Mouse (Mus musculus): Measurements from ENCODE around the gene Spred2. TPM values are rescaled to one million over a fixed set of nuclear protein-coding genes. Genes with fewer than 3 reads are reported as not detected.

Spred2 gene
- polyA plus RNA-seq, 1 experiment from 2014 or later, result 4.1 TPM

GRCm38 (mm10) chr11:19935524-19936354 lies 11.6 kb downstream of the Spred2 start:
- Histone ChIP-seq H3K4me3 (ENCODE audit: control insufficient read depth in 1 of 2, insufficient read depth in 1 of 2, low read depth in 1 of 2, low read length in 2 of 2) (no peak overlapping the region), H3K27me3 (ENCODE audit: control insufficient read depth, insufficient read depth, low read length) (0 out of 2 replicates have a peak, but pooled peaks cover 4% of the 10 kb centered on the region), H3K4me2 (ENCODE audit: low read length) (peak overlapping the region; percentile 44), H3K4me1 (ENCODE audit: control insufficient read depth in 2 of 2, insufficient read depth in 2 of 2, low read length in 2 of 2) (peaks cover 16 to 43% of the 10 kb centered on the region in 2 experiments), H3K9me3 (ENCODE audit: control insufficient read depth, low read length) (no peaks in the 10 kb centered on the region), H3K9ac (ENCODE audit: low read length) (peak overlapping the region; percentile 49), H3K27ac (replicated peaks in 1 of 2; ENCODE audit: control insufficient read depth in 1 of 2, insufficient read depth in 1 of 2, low read depth in 2 of 2, low read length in 2 of 2) (peak overlapping the region; percentile 15 to 78; a peak in 2 of 4 replicates), H3K36me3 (ENCODE audit: control insufficient read depth, insufficient read depth, low read length) (0 out of 2 replicates have a peak, but pooled peaks cover 3% of the 10 kb centered on the region)
- no peak for ATAC-seq (ENCODE audit: insufficient number of reproducible peaks, insufficient read depth, low FRiP score, low read depth)
- WGBS, result 26% methylated on average over 7 of the region's 7 CpGs

GRCm38 (mm10) chr11:19938456-19939004 lies 14.4 kb downstream of the Spred2 start:
- Histone ChIP-seq H3K9ac (ENCODE audit: low read length) (no peak overlapping the region), H3K27me3 (ENCODE audit: control insufficient read depth, insufficient read depth, low read length) (0 out of 2 replicates have a peak, but pooled peaks cover 4% of the 10 kb centered on the region), H3K4me1 (ENCODE audit: control insufficient read depth in 2 of 2, insufficient read depth in 2 of 2, low read length in 2 of 2) (peaks cover 12 to 36% of the 10 kb centered on the region in 2 experiments), H3K27ac (replicated peaks in 1 of 2; ENCODE audit: control insufficient read depth in 1 of 2, insufficient read depth in 1 of 2, low read depth in 2 of 2, low read length in 2 of 2) (no peak overlapping the region), H3K36me3 (ENCODE audit: control insufficient read depth, insufficient read depth, low read length) (0 out of 2 replicates have a peak, but pooled peaks cover 4% of the 10 kb centered on the region), H3K4me3 (ENCODE audit: control insufficient read depth in 1 of 2, insufficient read depth in 1 of 2, low read depth in 1 of 2, low read length in 2 of 2) (no peak overlapping the region), H3K9me3 (ENCODE audit: control insufficient read depth, low read length) (no peaks in the 10 kb centered on the region), H3K4me2 (ENCODE audit: low read length) (no peak overlapping the region)
- 94% methylated on average over 10 of the region's 10 CpGs for WGBS
- no peak for ATAC-seq (ENCODE audit: insufficient number of reproducible peaks, insufficient read depth, low FRiP score, low read depth)

- Histone ChIP-seq H3K4me3 (ENCODE audit: control insufficient read depth in 1 of 2, insufficient read depth in 1 of 2, low read depth in 1 of 2, low read length in 2 of 2) (no peak overlapping the region), H3K9ac (ENCODE audit: low read length) (no peak overlapping the region), H3K36me3 (ENCODE audit: control insufficient read depth, insufficient read depth, low read length) (0 out of 2 replicates have a peak, but pooled peaks cover 4% of the 10 kb centered on the region), H3K27ac (replicated peaks in 1 of 2; ENCODE audit: control insufficient read depth in 1 of 2, insufficient read depth in 1 of 2, low read depth in 2 of 2, low read length in 2 of 2) (no peak overlapping the region), H3K4me2 (ENCODE audit: low read length) (no peak overlapping the region), H3K4me1 (ENCODE audit: control insufficient read depth in 2 of 2, insufficient read depth in 2 of 2, low read length in 2 of 2) (peaks cover 12 to 36% of the 10 kb centered on the region in 2 experiments), H3K9me3 (ENCODE audit: control insufficient read depth, low read length) (no peaks in the 10 kb centered on the region), H3K27me3 (ENCODE audit: control insufficient read depth, insufficient read depth, low read length) (0 out of 2 replicates have a peak, but pooled peaks cover 4% of the 10 kb centered on the region)
- WGBS, result 71% methylated on average over 5 of the region's 5 CpGs
- no peak for ATAC-seq (ENCODE audit: insufficient number of reproducible peaks, insufficient read depth, low FRiP score, low read depth)
Measured at GRCm38 (mm10) chr11:19939305-19939730, 15.1 kb downstream of the Spred2 start.

GRCm38 (mm10) chr11:19939831-19940230 lies 15.7 kb downstream of the Spred2 start:
- Histone ChIP-seq H3K4me2 (ENCODE audit: low read length) (no peak overlapping the region), H3K36me3 (ENCODE audit: control insufficient read depth, insufficient read depth, low read length) (0 out of 2 replicates have a peak, but pooled peaks cover 4% of the 10 kb centered on the region), H3K4me3 (ENCODE audit: control insufficient read depth in 1 of 2, insufficient read depth in 1 of 2, low read depth in 1 of 2, low read length in 2 of 2) (no peak overlapping the region), H3K4me1 (ENCODE audit: control insufficient read depth in 2 of 2, insufficient read depth in 2 of 2, low read length in 2 of 2) (peaks cover 12 to 36% of the 10 kb centered on the region in 2 experiments), H3K9me3 (ENCODE audit: control insufficient read depth, low read length) (no peaks in the 10 kb centered on the region), H3K9ac (ENCODE audit: low read length) (no peak overlapping the region), H3K27me3 (ENCODE audit: control insufficient read depth, insufficient read depth, low read length) (0 out of 2 replicates have a peak, but pooled peaks cover 4% of the 10 kb centered on the region), H3K27ac (replicated peaks in 1 of 2; ENCODE audit: control insufficient read depth in 1 of 2, insufficient read depth in 1 of 2, low read depth in 2 of 2, low read length in 2 of 2) (no peak overlapping the region)
- 83% methylated on average over 8 of the region's 8 CpGs for WGBS
- ATAC-seq (ENCODE audit: insufficient number of reproducible peaks, insufficient read depth, low FRiP score, low read depth), result no peak

- H3K9me3 ChIP-seq (ENCODE audit: control insufficient read depth, low read length), result no peaks in the 10 kb centered on the region
- 0 out of 2 replicates have a peak, but pooled peaks cover 4% of the 10 kb centered on the region for H3K36me3 ChIP-seq (ENCODE audit: control insufficient read depth, insufficient read depth, low read length)
- no peak for ATAC-seq (ENCODE audit: insufficient number of reproducible peaks, insufficient read depth, low FRiP score, low read depth)
- H3K27me3 ChIP-seq (ENCODE audit: control insufficient read depth, insufficient read depth, low read length), result 0 out of 2 replicates have a peak, but pooled peaks cover 4% of the 10 kb centered on the region
- H3K27ac ChIP-seq (replicated peaks in 1 of 2; ENCODE audit: control insufficient read depth in 1 of 2, insufficient read depth in 1 of 2, low read depth in 2 of 2, low read length in 2 of 2), result no peak overlapping the region
- 77% methylated on average over 12 of the region's 12 CpGs for WGBS
- H3K4me3 ChIP-seq (ENCODE audit: control insufficient read depth in 1 of 2, insufficient read depth in 1 of 2, low read depth in 1 of 2, low read length in 2 of 2), result no peak overlapping the region
- no peak overlapping the region for H3K4me2 ChIP-seq (ENCODE audit: low read length)
- H3K9ac ChIP-seq (ENCODE audit: low read length), result no peak overlapping the region
- peaks cover 7 to 22% of the 10 kb centered on the region in 2 experiments for H3K4me1 ChIP-seq (ENCODE audit: control insufficient read depth in 2 of 2, insufficient read depth in 2 of 2, low read length in 2 of 2)
Measured at GRCm38 (mm10) chr11:19941156-19941777, 17.1 kb downstream of the Spred2 start.

GRCm38 (mm10) chr11:19941978-19942377 lies 17.8 kb downstream of the Spred2 start:
- 72% methylated on average over 4 of the region's 4 CpGs for WGBS
- H3K4me2 ChIP-seq (ENCODE audit: low read length), result no peak overlapping the region
- ATAC-seq (ENCODE audit: insufficient number of reproducible peaks, insufficient read depth, low FRiP score, low read depth), result no peak
- H3K27ac ChIP-seq (replicated peaks in 1 of 2; ENCODE audit: control insufficient read depth in 1 of 2, insufficient read depth in 1 of 2, low read depth in 2 of 2, low read length in 2 of 2), result no peak overlapping the region
- H3K4me3 ChIP-seq (ENCODE audit: control insufficient read depth in 1 of 2, insufficient read depth in 1 of 2, low read depth in 1 of 2, low read length in 2 of 2), result no peak overlapping the region
- 0 out of 2 replicates have a peak, but pooled peaks cover 4% of the 10 kb centered on the region for H3K36me3 ChIP-seq (ENCODE audit: control insufficient read depth, insufficient read depth, low read length)
- H3K27me3 ChIP-seq (ENCODE audit: control insufficient read depth, insufficient read depth, low read length), result 0 out of 2 replicates have a peak, but pooled peaks cover 4% of the 10 kb centered on the region
- peaks cover 3 to 15% of the 10 kb centered on the region in 2 experiments; a peak in 3 of 4 replicates for H3K4me1 ChIP-seq (ENCODE audit: control insufficient read depth in 2 of 2, insufficient read depth in 2 of 2, low read length in 2 of 2)
- no peak overlapping the region for H3K9ac ChIP-seq (ENCODE audit: low read length)
- H3K9me3 ChIP-seq (ENCODE audit: control insufficient read depth, low read length), result no peaks in the 10 kb centered on the region

GRCm38 (mm10) chr11:19943753-19944152 lies 19.6 kb downstream of the Spred2 start:
- H3K27me3 ChIP-seq (ENCODE audit: control insufficient read depth, insufficient read depth, low read length), result 0 out of 2 replicates have a peak, but pooled peaks cover 4% of the 10 kb centered on the region
- WGBS, result 95% methylated on average over 2 of the region's 2 CpGs
- H3K36me3 ChIP-seq (ENCODE audit: control insufficient read depth, insufficient read depth, low read length), result 0 out of 2 replicates have a peak, but pooled peaks cover 4% of the 10 kb centered on the region
- H3K4me2 ChIP-seq (ENCODE audit: low read length), result no peak overlapping the region
- H3K9ac ChIP-seq (ENCODE audit: low read length), result no peak overlapping the region
- H3K4me1 ChIP-seq (ENCODE audit: control insufficient read depth in 2 of 2, insufficient read depth in 2 of 2, low read length in 2 of 2), result peaks cover 6 to 21% of the 10 kb centered on the region in 2 experiments; a peak in 3 of 4 replicates
- H3K4me3 ChIP-seq (ENCODE audit: control insufficient read depth in 1 of 2, insufficient read depth in 1 of 2, low read depth in 1 of 2, low read length in 2 of 2), result no peak overlapping the region
- no peaks in the 10 kb centered on the region for H3K9me3 ChIP-seq (ENCODE audit: control insufficient read depth, low read length)
- no peak for ATAC-seq (ENCODE audit: insufficient number of reproducible peaks, insufficient read depth, low FRiP score, low read depth)
- no peak overlapping the region for H3K27ac ChIP-seq (replicated peaks in 1 of 2; ENCODE audit: control insufficient read depth in 1 of 2, insufficient read depth in 1 of 2, low read depth in 2 of 2, low read length in 2 of 2)

All from heart, embryonic 14.5 days (tissue).